Mouse (Mus musculus): ENCODE measurements around the gene Cd82. TPM values are rescaled to one million over a fixed set of nuclear protein-coding genes. Genes with fewer than 3 reads are reported as not detected.

The Cd82 gene
- total RNA-seq, 2 experiments from 2014 or later = 34.6 to 63.8 TPM

DNA sequence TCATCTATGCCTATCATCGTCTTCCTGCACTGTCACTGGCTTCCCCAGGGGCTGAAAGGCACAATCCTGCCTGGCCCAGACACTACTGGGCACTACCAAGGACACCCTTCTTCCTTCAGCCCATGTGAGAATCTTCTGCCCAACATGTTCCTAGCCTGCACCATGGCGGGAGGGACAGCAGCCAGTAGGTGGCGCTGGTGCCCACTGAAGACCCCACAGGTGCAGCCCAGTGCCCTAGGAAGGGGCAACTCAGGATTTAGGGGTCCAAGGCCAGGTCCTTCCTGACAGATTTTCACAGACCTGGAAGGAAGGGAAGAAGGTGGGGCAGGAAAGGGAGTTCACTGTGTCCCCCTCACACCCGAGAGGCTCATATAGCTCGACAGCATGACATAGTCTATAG, 47.7 kb downstream of the Cd82 start:
- DNase-seq = peak; percentile 50 to 63

DNA sequence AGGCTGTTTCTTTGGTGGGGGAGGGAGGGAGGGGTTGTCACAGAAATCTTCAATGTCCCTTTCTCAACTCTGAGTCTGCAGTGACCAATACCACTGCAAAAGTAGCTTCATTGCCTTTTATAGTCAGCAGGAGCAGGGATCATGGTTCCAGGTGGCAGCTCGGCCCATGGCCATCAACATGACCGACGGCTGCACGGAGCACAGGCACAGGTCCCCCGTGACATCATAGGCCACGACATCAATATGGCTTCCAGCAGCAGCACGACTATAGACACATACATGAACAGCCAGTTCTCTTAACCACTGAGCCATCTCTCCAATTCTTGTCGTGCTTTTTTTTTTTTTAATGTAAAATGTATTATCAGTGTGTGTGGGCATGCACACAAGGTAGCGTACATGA, 48.8 kb downstream of the Cd82 start:
- DNase-seq = no peak

DNA sequence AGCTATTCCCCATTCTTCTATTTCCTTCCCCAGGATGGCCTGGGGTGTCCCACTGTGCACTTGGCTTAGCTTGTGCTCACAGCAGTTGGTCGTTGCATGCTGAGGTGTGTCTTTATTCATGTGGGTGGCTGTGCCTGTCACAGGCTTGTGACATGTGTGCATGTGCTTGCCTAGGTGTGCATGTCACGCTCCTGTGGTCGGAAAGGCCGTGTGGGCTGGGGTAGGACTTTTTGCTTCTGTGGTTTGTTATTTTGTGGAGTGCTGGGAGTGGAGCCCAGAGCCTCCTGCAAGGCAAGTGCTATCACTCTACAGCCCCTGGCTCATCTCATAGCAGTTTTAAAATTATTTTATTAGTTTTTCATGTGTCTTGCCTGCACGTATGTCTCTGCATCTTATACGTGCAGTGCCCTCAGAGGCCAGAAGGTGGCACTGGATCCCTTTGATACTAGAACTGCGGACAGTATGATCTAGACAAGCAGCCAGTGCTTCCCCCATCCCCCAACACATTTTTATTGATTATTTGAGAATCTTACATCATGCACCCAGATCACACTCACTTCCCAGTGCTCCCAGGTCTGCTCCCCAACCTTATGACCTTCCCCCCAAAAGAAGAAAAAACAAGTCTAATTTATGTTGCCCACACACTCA, 49.4 kb downstream of the Cd82 start:
- peak; percentile 69 to 77 for DNase-seq

DNA sequence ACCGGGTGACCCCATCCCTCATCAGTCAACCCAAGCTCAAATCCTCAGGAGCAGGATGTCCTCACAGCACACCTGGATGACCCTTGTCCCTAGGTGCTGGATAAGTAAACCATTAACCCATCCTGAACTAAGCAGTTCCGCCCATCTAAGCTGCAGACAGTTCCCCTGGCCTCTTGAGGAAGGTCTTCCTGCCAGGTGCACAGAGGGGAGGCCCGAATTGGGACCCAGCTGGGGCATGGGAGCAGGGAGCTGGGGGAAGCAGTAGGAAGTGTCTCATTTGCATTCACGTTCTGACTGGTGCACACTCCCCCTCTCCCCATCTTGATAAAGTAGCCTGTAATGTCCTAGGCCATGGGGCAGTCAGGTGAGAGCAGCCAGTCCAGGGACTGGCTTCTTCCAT, 50.8 kb downstream of the Cd82 start:
- DNase-seq = no peak

DNA sequence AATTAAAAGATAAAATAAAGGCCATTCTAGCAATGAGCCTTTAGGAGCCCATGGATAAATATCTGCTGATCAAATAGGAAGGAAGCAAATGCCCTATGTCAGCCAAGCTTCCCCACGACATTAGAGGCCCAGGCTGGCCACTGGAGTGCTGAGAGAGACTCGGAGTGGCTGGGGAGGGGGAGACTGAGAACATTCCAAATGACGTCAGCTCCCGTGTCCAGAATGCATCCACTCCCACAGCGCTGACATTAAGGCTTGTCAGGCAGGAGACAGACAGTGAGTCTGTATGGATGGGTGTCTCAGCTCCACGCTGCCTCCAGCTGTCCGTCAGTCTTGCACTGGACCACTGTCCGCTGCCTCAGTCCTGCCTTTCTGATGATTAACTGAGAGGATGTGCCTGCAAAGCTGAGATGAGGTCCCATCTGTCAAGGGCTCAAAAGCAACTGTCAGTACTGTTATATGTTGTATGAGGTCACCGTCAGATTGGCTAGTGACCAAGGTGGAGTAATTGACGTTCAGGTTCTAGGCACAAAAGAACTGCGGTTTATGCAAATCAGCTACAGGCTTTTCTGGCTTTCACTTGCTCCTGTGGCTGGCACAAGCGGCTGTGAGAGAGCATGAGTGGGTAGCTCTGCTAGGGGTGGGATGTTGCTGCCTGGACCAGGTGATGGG, 51.9 kb downstream of the Cd82 start:
- no peak for DNase-seq

DNA sequence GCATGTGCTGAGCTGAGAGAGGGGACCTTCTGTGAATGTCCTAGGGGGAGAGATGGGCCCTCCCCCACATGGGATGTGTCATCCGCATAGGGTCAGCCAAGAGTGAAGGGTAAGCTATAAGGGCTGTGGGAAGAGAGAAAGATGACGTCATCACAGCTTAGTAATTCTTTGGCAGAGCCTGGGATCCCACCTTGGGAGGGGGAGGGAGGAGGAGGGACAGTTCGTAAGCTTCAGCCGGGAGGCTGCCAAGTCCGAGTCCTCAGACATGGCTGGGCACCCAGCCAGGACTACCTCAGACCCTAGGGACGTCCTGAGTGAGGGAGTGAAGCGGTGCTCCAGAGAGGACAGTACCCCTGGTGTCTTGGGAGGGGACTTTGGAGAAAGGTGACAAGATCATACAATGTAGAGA, 57.9 kb downstream of the Cd82 start:
- peak; percentile 65 to 73 for DNase-seq

DNA sequence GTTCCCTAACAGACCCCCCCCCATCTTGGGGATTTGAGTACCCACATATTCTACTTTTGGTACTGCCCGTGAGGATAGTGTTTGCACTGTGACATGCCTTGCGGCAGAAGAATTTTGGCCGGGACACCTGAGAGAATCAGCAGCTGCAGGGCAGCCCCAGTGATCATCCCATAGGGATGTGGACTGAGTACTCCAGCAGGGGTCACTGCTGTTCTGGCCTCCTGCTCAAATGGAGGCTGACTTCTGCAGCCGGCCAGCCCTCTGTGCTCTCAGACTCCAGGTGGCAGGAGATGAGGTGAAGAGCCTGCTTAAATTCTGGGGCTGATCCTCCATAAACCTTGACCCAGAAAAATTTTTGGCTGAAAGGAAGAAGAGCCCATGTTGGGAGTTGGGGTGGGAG, 58.8 kb downstream of the Cd82 start:
- DNase-seq = no peak

DNA sequence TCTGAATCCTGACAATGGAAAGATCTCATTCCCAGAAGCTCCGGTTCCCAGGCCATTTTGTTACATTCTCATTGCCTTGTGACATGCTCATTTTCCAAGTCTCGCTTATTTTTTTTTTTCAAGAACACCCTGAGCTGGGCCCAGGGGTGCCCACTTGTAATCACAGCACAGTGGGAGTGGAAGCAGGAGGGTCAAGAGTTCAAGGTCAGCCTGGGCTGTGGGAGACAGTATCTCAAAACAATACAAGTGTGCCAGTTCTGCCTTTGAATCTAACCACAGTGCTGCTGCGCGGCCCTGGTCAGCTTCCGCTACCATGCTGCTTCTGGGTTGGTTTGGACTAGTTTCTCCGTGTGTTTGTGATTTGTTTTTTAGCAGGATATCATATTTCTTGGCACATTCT, 59.7 kb downstream of the Cd82 start:
- DNase-seq = no peak

DNA sequence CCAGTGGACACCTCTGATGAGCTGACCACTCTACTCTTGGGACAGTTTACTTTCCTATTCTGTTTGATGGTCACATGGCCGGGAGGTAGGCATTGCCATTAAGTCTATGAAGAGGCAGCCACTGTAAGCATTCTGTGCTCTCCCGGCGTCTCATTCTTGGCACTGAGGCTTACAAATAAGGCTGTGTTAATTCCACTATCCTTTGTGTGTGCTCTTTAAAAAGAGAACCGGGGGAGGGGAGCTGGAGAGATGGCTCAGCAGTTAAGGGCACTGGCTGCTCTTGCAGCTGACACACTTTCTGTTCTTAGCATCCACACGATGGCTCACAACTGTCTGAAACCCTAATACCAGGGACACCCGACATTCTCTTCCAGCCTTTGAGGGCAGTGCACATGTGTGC, 71.7 kb downstream of the Cd82 start:
- no peak for DNase-seq

DNA sequence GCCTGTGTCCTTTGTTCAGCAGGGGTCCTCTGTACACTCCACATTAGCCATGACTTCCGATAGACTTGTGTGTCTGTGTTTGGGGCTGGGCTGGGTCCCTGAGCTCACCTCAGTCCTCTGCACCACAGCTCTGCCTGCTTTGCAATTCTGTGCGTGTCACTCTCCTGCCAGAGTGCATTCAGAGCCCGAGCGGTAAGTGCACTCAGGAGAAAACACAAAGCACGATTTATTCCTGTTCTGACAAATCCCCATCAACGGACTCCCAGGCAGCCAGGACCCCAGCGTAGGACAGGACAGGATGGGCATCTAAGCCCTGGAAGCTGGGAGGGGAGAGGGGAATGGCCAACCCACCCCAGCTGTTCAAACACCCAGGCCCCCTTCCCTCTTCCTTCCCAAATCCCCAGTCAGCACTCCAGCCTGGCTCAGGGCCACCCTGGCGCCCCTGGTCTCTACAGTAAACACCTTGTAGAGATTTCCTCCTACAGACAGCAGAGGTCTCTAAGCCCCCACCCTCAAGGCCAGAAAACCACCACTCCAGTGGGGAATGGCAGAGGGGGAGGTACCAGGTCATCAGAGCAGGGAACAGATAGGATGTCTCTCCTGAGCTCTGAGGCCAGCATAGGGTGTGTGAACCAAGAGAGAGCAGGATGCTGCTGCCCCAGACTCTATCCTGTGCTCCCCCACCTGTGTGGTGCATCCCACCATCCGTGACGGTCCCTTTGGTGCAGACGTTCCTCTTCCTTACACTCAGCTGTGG, 72.6 kb downstream of the Cd82 start:
- DNase-seq = no peak

DNA sequence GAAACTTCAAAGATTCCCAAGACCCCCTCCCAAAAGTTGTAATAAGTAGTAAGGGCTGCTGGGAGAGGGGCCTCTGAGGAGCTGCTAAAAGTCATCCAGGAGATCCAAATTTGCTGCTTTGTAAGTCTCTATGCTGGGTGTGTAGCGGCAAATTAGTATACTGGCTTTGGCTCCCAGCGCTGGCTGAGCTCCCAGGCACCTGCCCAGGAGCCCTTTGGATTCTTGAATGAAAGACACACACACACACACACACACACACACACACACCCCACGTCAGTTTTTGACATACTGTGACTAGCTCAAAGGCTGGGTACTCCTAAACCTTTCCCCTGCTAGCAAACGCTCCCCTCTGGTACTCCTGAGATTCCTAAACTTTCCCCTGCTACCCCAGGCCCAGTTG, 76.0 kb downstream of the Cd82 start:
- DNase-seq = no peak

DNA sequence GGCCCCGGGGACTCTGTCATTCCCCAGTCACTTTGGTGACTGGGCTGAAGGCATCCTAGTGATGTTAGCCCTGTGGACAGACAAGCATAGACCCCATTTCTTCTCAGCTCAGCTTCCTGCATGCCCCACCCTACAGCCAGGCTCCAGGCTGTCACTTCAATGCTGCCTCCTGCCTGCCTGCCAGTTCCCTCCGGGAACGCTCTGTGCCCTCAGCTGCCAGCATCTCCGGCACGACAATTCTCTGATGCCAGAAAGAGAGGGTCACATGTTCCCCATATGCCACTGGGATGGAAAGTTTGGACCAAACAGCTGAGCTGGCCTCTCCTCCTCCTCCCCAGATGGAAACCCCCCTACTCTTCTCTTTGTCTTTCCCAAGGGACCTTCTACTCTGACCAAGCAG, 79.1 kb downstream of the Cd82 start:
- DNase-seq = no peak

DNA sequence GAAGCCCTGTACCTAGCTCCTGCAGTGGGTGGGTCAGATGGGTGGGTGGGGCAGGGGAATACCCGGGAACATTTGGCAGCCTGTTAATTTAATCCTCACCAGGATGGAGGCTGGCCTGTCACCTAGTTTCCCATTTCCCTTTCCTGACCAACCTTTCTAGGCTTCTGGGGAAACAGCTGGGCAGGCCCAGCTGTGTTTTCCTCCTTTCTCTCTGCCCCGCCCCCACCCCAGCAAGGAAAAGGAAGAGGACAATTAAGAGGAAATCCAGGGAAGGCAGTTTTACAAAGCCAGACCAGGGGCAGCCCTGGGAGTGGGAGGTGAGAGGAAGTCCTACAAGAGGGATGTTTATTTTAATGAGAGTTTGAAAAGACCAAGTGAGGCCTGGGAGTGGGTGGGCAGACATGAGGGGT, 82.3 kb downstream of the Cd82 start:
- DNase-seq = no peak

DNA sequence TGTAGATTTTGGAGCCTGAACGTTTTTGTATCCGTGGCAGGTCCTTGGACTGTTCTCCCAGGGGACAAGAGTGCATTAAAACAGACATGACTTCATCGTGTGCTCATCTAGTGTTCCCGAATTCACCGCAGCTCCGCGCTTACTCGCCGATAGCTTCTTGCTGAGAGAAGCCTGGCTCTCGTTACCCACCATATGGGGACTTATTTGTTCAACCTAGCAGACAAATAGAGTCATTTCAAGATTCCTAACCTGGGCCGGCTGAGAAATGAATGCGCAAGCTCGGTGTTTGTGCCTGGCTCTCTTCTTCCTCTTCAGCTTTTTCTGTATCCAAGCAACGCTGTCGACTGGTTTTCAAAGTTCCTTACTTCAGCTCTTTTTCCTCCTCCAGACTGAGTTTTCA, 85.1 kb downstream of the Cd82 start:
- no peak for DNase-seq

DNA sequence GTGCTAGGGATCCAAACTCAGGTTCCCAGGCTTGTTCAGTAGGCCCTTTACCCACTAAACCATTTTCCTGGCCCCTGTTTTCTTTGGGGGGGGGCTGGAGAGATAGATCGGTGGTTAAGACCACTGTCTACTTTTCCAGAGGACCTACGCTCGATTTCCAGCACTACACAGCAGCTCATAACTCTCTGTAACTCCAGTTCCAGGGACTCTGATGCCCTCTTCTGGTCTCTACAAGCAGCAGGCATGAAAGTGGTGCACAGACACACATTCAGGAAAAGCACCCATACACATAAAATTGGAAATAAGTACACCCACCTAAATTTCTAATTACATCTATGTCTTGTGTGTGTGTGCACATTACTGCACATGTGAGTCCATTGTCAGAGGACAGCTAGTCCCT, 85.8 kb downstream of the Cd82 start:
- no peak for DNase-seq

DNA sequence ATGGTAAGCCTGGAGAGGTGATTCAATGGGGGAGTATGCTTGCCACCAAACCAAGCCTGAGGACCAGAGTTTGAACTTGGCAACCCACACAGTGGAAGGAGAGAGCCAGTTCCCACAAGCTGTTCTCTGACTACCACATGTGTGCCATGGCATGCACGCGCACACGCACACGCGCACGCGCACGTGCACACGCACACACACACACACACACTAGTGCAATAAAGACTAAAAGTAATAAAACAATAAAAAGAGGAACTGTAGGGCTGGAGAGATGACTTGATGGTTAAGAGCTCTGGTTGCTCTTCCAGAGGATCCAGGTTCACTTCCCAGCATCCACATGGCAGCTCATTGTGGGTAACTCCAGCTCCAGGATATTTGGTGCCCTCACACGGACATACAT, 90.1 kb downstream of the Cd82 start:
- no peak for DNase-seq

DNA sequence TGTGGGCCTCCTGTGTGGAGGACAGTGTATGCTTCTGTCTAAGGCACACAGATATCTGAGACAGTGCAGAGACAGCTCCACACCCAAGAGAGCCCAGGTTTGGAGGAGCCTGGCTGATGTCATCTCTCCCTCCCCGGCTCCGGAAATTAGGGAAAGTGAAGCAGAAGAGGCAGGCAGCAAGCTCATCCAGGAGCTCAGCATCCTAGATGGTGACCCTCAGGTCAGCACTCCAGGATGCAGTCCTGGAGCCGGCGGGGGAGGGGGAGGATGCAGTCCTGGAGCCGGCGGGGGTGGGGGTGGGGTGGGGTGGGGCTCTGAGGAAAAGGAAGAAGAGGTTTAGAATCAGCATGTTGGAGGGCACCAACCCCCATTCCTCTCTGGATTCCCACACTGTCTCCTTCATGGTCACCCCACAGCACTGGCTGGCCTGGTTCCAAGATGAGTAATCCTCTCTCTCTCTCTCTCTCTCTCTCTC, 90.8 kb downstream of the Cd82 start:
- peak; percentile 46 to 72 for DNase-seq

Small RNA genes within 50 kb of the gene (microRNA-seq; reads per million reads assigned to microRNA genes)
- not detected for gene Mir7001

Other genes with a start within 250 kb of the Cd82 start
- gene Tspan18, start 128.6 kb downstream of the Cd82 start, total RNA-seq (2021) = 10 to 100 TPM; 49.7 to 59.4 TPM
- gene Gm10803, start 97.4 kb upstream of the Cd82 start, total RNA-seq (2021) = not detected
- under 1 TPM; 0.36 to 0.43 TPM for gene Alx4, start 179.2 kb upstream of the Cd82 start, total RNA-seq (2021)